Mouse (Mus musculus) ES-E14 (cell line): ENCODE data around the gene Otud4. TPM values are rescaled to one million over a fixed set of nuclear protein-coding genes. Genes with fewer than 3 reads are reported as not detected.

ENCODE experiments used
- DNase-seq: peaks from one replicate; pipeline ENCODE4 v3.0.0-alpha.2; 2013; ENCODE audit warnings: low read depth, low spot score
- H3K27ac ChIP-seq: 2 replicates; pipeline ENCODE4 v1.5.1; 2012; ENCODE audit warnings: low read depth, mild to moderate bottlenecking, low read length, moderate library complexity, mixed read lengths; ENCODE audit not compliant: poor library complexity, insufficient read depth, severe bottlenecking
- H3K36me3 ChIP-seq: 2 replicates; pipeline ENCODE4 v1.6.1; 2012; ENCODE audit warnings: mild to moderate bottlenecking, low read length, moderate library complexity, mixed read lengths; ENCODE audit not compliant: control insufficient read depth, poor library complexity, insufficient read depth, severe bottlenecking
- H3K4me1 ChIP-seq, 2 experiments: fragments of 150-350 bp in 1 of 2; sonication (generic) in 1 of 2; 2 replicates each; pipeline ENCODE4 v1.6.1; 2012; ENCODE audit warnings: low read length in 2 of 2, mild to moderate bottlenecking in 1 of 2, mixed read lengths in 1 of 2; ENCODE audit not compliant: control insufficient read depth in 2 of 2, insufficient read depth in 2 of 2, poor library complexity in 1 of 2
- H3K4me3 ChIP-seq, 2 experiments: fragments of 150-350 bp in 1 of 2; sonication (generic) in 1 of 2; 2 replicates each; pipeline ENCODE4 v1.5.1; 2012; ENCODE audit warnings: low read length in 2 of 2, low read depth in 1 of 2, mild to moderate bottlenecking in 1 of 2, mixed read lengths in 1 of 2; ENCODE audit not compliant: insufficient read depth in 1 of 2, poor library complexity in 1 of 2, severe bottlenecking in 1 of 2
- H3K9ac ChIP-seq: 2 replicates; pipeline ENCODE4 v1.6.1; 2012; ENCODE audit warnings: low read depth, mild to moderate bottlenecking, low read length, mixed read lengths; ENCODE audit not compliant: poor library complexity, insufficient read depth, severe bottlenecking
- H3K9me3 ChIP-seq: fragments of 150-350 bp; sonication (generic); 2 replicates; pipeline ENCODE4 v1.6.1; 2012; ENCODE audit warnings: low read depth, mild to moderate bottlenecking, low read length; ENCODE audit not compliant: control insufficient read depth, insufficient read depth
- CHD2 ChIP-seq: IDR thresholded peaks from 2 replicates; pipeline ENCODE4 v1.6.1; 2014; ENCODE audit warnings: mild to moderate bottlenecking, low read depth, low read length, inconsistent platforms
- HCFC1 ChIP-seq: IDR thresholded peaks from 2 replicates; pipeline ENCODE4 v1.6.1; 2012; ENCODE audit warnings: low read length, inconsistent platforms, borderline replicate concordance; ENCODE audit not compliant: insufficient read depth
- MAFK ChIP-seq: IDR thresholded peaks from 2 replicates; pipeline ENCODE4 v1.6.1; 2014; ENCODE audit warnings: mild to moderate bottlenecking, low read depth, low read length, inconsistent platforms; ENCODE audit not compliant: insufficient read depth
- ZC3H11A ChIP-seq: IDR thresholded peaks from 2 replicates; pipeline ENCODE4 v1.6.1; 2012; ENCODE audit warnings: low read depth, mild to moderate bottlenecking, inconsistent platforms, low read length, borderline replicate concordance
- ZNF384 ChIP-seq: IDR thresholded peaks from 2 replicates; pipeline ENCODE4 v1.6.1; 2012; ENCODE audit warnings: low read depth, low read length, inconsistent platforms
- in situ Hi-C, 2 experiments: fragments of 600-800 bp; cut with MboI; formaldehyde crosslinking; loops; one replicate each; pipeline ENCODE4 v1.15.1; 2025; ENCODE audit warnings: low sequenced_read_pairs in 2 of 2, inconsistent platforms in 1 of 2; ENCODE audit not compliant: unreplicated experiment in 2 of 2
- total RNA-seq: library from RNA; depleted of rRNA; stranded (reverse); fragments of 300-350 nt; gene quantifications from 2 replicates; pipeline ENCODE4 v1.2.3, GENCODE M21; 2012

The Otud4 gene
- total RNA-seq, 1 experiment: 74.2 TPM

GRCm38 (mm10) chr8:79711064-79711961 is 71.9 kb downstream of the Otud4 start, which contains the start of the genes Abce1 and Anapc10:
Gene Abce1, minus strand, starts transcription at chr8:79711740.
Gene Anapc10, plus strand, starts transcription at chr8:79711820.
- peak; percentile 99 for DNase-seq

GRCm38 (mm10) chr8:79712676-79713075 is 73.3 kb downstream of the Otud4 start:
- Histone ChIP-seq H3K9ac (peak overlapping the region; percentile 26; the same call in 1 of the 2 replicates), H3K4me3 (peak overlapping the region; percentile 28 to 98; a peak in 2 of 4 replicates), H3K36me3 (no peaks in the 10 kb centered on the region; the same call in none of the 2 replicates), H3K4me1 (peaks cover 0 to 2% of the 10 kb centered on the region in 2 experiments; a peak in 1 of 4 replicates), H3K9me3 (no peaks in the 10 kb centered on the region), H3K27ac (peak overlapping the region; percentile 7; the same call in 1 of the 2 replicates)
- TF ChIP-seq HCFC1 (no peak), MAFK (no peak), ZNF384 (no peak), ZC3H11A (no peak), CHD2 (no peak)
- no peak for DNase-seq
- in situ Hi-C loops: no loop called here

More at GRCm38 (mm10) chr8:79711064-79711961, 71.9 kb downstream of the Otud4 start, which contains the start of the genes Abce1 and Anapc10:
- Histone ChIP-seq H3K27ac (peak within 1 kb of the TSS; percentile 67), H3K36me3 (peaks cover 6% of the 10 kb centered on the region), H3K9me3 (no peaks in the 10 kb centered on the region), H3K9ac (peak within 1 kb of the TSS; percentile 96), H3K4me3 (peak within 1 kb of the TSS; percentile 90 to 98), H3K4me1 (peaks cover 0 to 2% of the 10 kb centered on the region in 2 experiments; a peak in 1 of 4 replicates)
- in situ Hi-C loops: no loop called here
- TF ChIP-seq ZNF384: no peak
- TF ChIP-seq HCFC1: peak; percentile 88
- TF ChIP-seq ZC3H11A: peak; percentile 50; the same call in 1 of the 2 replicates
- peak; percentile 59; the same call in 1 of the 2 replicates for TF ChIP-seq CHD2
- no peak for TF ChIP-seq MAFK

- no peak for TF ChIP-seq MAFK
- TF ChIP-seq CHD2: no peak
- TF ChIP-seq ZC3H11A: no peak
- no peak for TF ChIP-seq HCFC1
- TF ChIP-seq ZNF384: no peak
- in situ Hi-C loops: no loop called here
- no peak overlapping the region for H3K9ac ChIP-seq
Observed at GRCm38 (mm10) chr8:79721537-79721936, 82.1 kb downstream of the Otud4 start.

GRCm38 (mm10) chr8:79723308-79723707 is 83.9 kb downstream of the Otud4 start:
- DNase-seq: no peak
- Histone ChIP-seq H3K36me3 (peaks cover 6% of the 10 kb centered on the region; the same call in 1 of the 2 replicates), H3K27ac (no peak overlapping the region), H3K9ac (no peak overlapping the region), H3K9me3 (no peaks in the 10 kb centered on the region), H3K4me1 (no peaks in the 10 kb centered on the region), H3K4me3 (no peak overlapping the region)
- TF ChIP-seq ZNF384: no peak
- TF ChIP-seq HCFC1: no peak
- no peak for TF ChIP-seq CHD2
- no peak for TF ChIP-seq MAFK
- TF ChIP-seq ZC3H11A: no peak
- in situ Hi-C loops: no loop called here

More at GRCm38 (mm10) chr8:79721537-79721936, 82.1 kb downstream of the Otud4 start:
- Histone ChIP-seq H3K4me1 (no peaks in the 10 kb centered on the region), H3K9me3 (no peaks in the 10 kb centered on the region), H3K4me3 (no peak overlapping the region), H3K36me3 (peaks cover 6% of the 10 kb centered on the region; the same call in 1 of the 2 replicates), H3K27ac (no peak overlapping the region)
- DNase-seq: no peak
